Mouse (Mus musculus) lung, adult 2 months (tissue): ENCODE measurements around the gene Ndufaf2.

ENCODE experiments used
- CTCF ChIP-seq: fragments of 200-500 bp; IDR thresholded peaks from 2 replicates; pipeline ENCODE4 v1.5.1; 2011; ENCODE audit warnings: mild to moderate bottlenecking, low read length, control low read depth; ENCODE audit not compliant: insufficient read depth
- POLR2A ChIP-seq: fragments of 200-500 bp; IDR thresholded peaks from 2 replicates; pipeline ENCODE4 v1.6.1; 2011; ENCODE audit warnings: low read depth, mild to moderate bottlenecking, control low read depth, low read length, borderline replicate concordance; ENCODE audit errors: extremely low read depth

GRCm38 (mm10) chr13:108138403-108138977, 19.9 kb downstream of the Ndufaf2 start:
- TF ChIP-seq POLR2A: no peak
- no peak for TF ChIP-seq CTCF
